Mouse (Mus musculus) brain, embryonic 14.5 days (tissue): Measurements from ENCODE around the gene Sh2b2.

Experiments
- CTCF ChIP-seq: fragments of 200-500 bp; IDR thresholded peaks from 2 replicates; pipeline ENCODE4 v1.5.1; 2012; ENCODE audit warnings: inconsistent platforms, mild to moderate bottlenecking, moderate library complexity, borderline replicate concordance; ENCODE audit not compliant: insufficient read depth, insufficient read length; ENCODE audit errors: extremely low read depth
- POLR2A ChIP-seq: fragments of 200-500 bp; IDR thresholded peaks from 2 replicates; pipeline ENCODE4 v1.6.1; 2012; ENCODE audit warnings: mild to moderate bottlenecking, inconsistent platforms, borderline replicate concordance; ENCODE audit not compliant: poor library complexity, insufficient read depth, insufficient read length, severe bottlenecking; ENCODE audit errors: extremely low read depth

DNA sequence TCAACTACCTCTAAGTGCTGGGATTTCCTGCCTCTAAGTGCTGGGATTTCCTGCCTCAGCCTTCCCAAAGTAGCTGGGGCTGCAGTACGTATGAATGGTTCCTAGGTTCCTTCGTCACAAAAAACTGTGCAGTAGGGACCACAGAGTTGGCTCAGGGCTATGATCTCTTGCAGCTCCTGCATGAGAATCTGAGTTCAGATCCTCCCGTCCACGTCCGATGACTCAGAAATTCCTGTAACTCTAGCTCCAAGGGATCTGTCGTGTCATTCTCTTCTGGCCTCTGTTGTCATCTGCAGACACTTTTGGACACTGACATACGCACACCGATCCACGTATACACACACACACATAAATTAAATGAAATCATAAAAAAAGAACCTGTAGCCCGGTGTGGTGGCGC is 33.6 kb downstream of the Sh2b2 start:
- TF ChIP-seq CTCF (no peak), POLR2A (no peak)
